Mouse (Mus musculus) mature B cell (primary cell): ENCODE data around the gene Grin1.
"Not testable (repeated sequence)": the region's sequence is repeated elsewhere in the genome, so short reads cannot be mapped to it uniquely, and the experiment has no call there.

Experiments
- in situ Hi-C: fragments of 300-500 bp; cut with MboI; formaldehyde crosslinking; loops from 2 replicates; pipeline ENCODE4 v1.14.3; 2019

Grin1 gene

DNA sequence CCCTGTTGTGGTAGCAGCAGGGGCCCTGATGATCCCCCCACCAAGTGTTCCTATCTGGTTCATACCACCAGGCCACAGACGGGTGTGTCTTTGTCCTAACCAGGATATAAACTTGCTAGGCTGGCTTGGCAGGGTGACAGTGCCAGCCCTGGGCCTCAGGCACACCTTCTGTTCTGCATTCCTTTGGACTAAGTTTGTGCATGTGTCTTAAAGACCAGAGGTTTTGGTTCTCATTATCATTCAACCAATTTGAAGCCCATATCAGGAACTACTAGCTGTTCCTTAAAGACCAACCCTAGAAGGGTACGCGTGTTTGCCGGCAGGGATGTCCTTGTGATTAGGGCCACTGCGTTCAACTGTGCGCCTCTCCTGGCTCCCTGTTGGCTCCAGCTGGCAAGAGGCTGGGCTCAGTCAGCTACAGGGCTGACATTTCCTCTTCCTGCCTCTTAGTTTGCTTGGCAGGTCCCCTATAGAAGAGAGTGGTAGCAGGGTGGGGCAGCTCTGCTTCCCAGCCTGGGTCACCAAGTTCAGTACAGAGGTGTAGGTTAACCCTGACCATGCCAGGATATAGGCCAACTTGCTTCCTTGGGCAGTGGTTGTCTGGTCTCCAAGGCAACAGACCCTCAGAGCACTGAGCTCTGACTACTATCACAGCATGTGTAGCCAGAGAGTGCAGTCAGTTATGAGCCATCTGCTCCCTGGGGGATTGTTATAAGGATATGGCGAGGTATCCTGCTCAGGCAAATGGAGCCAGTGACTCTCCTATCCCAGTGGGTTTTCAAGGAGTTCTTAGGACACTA, 31.9 kb downstream of the Grin1 start:
- in situ Hi-C loops = no loop called here

DNA sequence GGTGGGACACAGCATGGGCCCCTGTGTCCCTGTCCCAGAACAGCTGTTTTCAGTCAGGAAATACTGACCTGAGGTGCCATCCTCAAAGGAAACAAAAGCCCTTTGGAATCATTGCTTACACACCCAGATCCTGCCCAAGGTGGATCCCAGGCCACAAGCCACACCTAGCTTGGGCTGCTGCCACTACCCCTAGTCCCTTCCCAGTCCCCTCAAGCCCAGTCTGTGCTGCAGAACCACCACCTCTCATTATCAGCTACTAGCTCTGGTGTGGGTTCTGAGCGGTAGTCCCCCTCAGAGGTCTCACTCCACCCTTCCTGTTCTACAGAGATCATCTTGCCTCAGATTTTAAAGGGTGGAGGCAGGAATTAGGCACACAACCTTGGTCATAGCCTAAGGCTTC, 32.7 kb downstream of the Grin1 start:
- in situ Hi-C loops = no loop called here

DNA sequence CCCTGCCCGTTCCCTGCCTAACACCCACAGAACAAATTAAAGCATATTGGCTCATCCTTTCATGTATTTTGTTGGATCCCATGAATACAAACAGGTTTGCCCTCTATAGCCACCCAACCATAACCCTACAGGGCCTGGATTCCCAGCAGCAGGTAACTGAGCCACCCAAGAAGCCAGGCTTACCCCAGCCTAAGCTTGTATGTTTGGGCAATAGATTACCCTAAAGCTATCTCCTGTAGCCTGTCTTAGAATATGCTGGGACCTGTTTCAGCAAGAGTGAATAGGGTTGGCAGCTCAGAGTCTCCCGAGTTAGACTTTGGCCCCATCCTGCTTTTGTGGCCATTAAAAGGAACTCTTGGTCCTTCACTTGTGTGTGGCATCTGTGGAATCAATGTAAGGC, 33.4 kb downstream of the Grin1 start:
- in situ Hi-C loops = no loop called here

DNA sequence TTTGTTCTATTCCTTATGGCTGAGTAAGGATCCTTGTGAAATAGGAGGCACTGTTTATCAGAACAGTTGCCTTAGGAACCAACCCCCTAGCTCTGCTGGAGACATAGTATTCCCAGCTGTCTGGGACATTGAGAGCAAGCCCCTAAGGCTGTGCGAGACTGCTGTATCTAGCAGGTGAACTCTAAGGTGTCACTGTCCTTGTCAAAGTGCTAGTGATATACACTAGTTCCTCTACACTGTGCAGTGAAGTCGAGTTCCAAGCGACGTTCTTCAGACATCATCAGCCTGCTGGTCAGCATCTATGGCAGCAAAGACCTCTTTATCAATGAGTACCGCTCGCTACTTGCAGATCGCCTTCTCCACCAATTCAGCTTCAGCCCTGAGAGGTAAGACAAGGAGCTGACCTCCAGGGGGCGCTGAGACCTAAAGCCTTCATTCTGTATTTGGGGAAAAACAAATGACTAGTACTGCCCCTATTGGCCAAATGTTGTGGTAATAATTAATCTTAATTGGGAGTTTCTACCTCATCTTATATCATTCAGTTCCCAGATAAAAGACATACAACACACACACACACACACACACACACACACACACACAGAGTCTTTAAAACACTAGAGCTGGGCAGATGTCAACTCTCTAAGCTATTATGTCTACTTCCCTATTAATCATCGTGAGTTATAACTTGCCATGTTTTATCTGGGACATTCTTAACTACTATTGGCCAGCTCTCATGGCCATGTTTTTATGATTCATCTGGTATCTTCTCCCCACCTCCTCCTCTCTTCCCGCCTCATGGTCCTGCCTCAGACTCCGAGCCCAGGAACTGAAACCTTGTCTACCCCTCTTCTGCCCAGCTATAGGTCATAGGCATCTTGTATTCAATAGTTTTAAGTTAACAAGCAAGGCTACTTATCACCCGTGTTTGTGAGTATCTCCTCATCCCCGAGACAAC, 39.8 kb downstream of the Grin1 start:
- in situ Hi-C loops = no loop called here

DNA sequence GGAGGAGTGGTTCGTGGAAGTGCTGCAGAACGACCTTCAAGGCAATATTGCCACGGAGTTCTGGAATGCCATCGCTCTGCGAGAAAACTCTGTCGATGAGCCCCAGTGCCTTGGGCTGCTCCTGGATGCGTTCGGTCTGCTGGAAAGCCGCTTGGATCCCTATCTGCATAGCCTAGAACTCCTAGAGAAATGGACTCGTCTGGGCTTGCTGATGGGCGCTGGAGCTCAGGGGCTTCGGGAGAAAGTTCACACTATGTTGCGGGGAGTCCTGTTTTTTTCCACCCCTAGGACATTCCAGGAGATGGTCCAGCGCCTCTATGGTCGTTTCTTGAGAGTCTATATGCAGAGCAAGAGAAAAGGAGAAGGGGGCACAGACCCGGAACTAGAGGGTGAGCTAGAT, 46.0 kb downstream of the Grin1 start:
- in situ Hi-C loops = no loop called here

DNA sequence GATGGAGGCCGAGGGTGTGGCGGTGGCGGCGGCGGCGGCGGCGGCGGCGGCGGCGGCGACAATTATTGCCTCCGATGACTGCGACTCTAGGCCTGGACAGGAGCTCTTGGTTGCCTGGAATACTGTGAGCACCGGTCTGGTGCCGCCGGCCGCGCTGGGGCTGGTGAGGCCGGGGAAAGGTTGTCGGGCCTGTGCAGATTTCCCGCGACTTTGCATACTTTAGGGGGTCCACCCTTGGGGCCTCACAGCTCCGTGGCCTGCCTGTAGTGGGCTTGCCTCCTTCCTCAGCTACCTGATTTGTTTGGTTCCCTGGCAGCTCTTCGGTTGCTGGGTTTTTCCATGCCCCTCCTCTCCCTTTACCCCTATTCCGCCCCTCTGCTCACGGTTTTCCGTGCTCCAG, 46.5 kb downstream of the Grin1 start:
- in situ Hi-C loops = no loop called here

DNA sequence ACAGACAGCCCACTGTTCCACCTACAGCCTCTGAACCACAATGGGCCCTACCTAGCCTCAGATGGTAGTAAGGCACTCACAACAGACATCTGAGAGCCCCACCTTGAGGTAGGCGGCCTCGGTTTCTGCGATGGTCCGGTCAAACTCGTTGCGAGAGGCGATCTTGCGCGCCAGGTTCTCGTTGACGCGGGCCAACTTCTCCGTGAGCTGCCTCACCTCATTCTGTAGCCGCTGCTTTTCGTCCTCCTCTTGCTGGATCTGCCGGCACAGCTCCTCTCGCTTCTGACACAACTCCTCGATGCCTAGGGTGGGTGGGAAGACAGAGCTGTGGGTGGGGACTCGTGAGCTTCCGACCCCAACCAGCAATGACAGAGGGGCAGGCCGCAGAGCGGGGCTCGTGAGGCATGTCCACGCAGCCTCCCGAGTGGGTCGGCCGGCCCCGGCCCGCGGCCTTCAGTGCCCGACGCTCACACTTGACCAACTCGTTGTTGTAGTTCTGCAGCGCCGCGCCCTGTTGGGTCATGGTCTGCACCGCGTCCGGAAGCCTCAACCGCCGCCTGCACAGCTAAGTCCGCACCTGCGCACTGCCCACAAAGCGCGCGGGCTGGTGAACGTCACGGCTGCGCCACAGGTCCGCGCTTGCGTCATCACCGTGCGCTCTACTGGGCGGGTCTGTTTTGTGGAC, 47.0 kb downstream of the Grin1 start, which contains the start of the genes Ssna1 and Anapc2:
Gene Ssna1 (minus strand): TSS at position 612 of the 685 bp plus-strand sequence.
Gene Anapc2 (plus strand): TSS at position 652 of the 685 bp plus-strand sequence.
- in situ Hi-C loops = no loop called here

DNA sequence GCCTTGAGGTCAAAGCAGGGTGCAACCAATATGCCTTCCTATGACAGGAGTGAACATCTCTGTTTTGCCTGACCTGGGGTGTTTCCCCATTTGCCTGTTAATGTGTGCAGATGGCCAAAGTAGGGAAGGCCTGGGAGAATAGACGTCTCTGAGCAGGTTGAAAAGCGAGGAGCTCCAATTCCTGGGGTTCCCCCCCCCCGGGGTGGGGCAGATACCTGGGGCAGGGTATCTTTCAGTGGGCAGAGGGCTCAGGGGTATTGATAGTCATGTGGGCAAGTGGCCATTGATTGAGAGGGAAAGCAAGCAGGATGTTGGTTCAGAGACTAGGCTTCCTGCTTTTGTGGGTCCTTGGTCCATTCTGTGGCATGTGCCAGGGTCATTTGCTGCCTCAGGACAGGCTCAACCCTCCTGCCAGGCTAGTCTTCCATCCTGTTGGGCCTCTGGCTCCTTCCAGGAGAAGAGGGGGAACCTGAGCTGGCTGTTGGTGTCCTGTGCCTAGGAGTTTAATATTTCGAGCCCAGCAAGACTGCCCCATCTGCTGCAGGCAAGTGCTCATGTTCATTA, 51.2 kb downstream of the Grin1 start:
- in situ Hi-C loops = no loop called here

DNA sequence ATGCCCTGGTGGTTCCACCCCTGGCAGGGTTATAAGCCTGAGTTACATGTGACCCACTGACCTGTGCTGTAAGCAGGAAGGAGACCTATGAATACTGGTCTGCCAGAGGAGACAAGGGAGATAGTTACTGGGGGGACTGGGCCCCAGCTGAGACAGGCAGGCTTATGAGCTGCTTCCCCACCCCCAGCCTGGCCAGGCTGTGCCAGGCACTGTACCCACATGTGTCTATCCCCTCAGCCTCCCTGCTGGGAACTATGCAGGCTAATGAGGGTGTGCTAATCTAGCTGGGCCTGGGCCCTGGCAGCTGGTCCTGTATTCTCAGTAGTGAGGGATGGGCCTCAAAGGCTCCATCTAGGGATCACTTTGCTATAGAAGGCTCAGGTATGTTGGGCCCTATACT, 51.7 kb downstream of the Grin1 start:
- in situ Hi-C loops = no loop called here

DNA sequence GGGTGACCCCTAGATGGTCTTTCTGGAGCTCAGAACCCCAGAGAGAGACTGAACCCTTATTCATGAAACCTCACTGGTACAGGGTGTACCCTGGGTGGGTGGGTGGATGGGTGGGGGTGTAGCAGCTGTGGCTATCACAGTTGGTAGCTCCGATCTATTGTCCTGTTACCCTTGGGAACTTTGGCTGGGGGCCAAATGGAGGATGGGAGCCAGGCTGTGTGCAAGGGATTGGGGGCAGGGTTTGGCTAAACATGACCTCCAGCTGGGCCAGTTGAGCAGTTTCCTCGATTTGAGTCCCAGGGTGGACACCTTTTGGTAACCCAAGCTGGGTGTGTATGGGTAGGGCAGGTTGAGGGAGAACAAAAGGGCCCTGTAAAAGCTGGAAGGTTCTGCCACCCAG, 52.3 kb downstream of the Grin1 start:
- in situ Hi-C loops = no loop called here

DNA sequence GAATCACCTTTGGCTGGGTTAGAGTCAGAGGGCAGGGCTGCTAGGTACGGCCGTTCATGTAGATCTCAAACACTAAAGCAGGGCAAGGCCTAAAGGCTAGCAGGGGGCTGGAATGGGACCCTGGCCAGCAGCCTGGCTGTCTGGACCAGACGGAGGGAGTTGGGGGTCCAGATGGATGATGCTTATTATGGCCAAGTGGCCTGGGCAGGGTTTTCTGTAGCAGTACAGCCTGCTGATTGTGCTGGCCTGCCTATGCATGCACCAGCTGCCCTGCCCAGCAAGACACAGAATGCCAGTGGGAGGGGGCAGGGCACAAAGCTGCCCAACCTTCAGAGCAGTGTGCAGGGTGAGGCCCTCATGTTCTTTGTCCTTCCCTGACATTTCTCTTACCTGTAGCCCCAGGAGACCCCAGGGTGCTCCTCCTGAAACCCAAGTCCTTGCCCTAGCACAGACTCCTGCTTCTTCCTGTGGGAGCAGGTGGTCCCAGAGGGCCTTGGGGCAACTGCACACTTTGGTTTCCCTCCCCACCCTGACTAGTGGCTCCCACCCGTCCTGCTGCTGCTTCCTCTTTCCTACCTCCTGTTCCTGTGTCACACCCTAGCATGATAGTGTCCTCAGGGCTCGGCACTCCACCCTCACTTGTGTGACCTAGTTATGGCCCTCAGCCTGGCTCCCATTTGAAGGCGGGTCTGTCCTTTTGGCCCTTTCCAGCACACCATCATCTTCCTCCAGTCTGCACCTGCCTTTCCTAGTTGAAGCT, 52.9 kb downstream of the Grin1 start:
- in situ Hi-C loops = no loop called here

DNA sequence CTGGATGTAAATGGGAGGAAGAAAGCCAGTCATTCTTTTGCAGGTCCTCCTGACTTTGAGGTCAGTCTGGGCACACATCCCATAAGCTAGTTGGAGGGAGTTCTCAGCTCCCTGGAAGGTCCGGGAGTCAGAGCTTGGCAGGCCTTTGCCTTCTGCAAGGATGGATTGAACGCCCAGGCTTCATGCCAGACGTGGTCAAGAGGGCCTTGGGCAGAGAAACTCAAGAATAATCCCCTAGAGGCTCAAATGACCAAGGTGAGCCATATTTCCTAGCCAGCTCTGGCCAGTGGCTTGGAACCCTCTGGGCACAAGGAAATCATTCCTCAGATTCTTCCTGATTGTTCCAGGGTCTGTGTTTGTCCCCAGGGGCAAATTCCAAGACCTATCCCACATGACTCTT, 54.1 kb downstream of the Grin1 start:
- in situ Hi-C loops = no loop called here

DNA sequence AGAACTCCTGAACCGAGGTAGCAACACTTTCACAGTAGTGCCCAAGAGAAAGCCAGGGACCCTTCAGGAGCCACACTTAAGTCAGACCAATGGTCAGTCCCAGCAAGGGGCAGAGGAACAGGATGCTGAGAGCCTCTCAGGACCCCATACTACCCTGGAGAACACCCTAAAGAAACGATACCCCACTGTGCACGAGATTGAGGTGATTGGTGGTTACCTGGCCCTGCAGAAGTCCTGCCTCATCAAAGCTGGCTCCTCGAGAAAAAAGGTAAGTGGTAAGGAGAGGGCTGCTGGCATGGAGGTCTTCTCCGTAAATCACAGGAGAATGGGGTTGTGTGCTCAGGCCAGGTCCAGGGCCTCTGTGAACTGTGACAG, 54.7 kb downstream of the Grin1 start:
- in situ Hi-C loops = no loop called here

DNA sequence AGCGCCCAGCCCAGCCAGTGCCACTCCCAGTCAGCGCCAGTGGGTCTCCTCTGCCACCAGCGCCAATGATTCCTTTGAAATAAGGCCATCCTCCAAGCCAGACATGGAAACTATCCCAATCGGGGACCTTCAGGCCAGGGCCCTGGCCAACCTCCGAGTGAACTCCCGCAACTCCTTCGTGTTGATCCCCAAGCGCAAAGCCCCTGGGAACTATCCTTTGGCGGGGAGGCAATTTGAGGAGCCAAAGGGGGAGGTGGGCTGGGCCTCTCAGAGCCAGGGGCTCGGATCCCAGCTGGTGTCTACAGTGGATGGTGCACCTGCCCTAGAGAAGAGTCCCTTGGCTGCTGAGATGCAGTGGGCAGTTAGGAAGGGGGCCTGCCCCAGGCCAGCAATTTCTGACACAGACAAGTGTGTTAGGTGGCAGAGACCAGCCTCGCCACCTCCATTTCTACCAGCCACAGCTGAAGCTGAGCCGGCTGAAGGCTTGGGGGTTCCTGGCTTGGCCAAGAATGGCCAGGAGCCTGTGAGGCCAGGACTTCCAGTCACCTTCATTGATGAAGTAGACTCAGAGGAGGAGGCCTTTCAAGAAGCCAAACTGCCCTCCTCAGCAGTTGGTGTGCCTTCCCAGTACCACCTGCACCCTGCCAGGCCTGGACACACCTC, 55.2 kb downstream of the Grin1 start:
- in situ Hi-C loops = no loop called here

DNA sequence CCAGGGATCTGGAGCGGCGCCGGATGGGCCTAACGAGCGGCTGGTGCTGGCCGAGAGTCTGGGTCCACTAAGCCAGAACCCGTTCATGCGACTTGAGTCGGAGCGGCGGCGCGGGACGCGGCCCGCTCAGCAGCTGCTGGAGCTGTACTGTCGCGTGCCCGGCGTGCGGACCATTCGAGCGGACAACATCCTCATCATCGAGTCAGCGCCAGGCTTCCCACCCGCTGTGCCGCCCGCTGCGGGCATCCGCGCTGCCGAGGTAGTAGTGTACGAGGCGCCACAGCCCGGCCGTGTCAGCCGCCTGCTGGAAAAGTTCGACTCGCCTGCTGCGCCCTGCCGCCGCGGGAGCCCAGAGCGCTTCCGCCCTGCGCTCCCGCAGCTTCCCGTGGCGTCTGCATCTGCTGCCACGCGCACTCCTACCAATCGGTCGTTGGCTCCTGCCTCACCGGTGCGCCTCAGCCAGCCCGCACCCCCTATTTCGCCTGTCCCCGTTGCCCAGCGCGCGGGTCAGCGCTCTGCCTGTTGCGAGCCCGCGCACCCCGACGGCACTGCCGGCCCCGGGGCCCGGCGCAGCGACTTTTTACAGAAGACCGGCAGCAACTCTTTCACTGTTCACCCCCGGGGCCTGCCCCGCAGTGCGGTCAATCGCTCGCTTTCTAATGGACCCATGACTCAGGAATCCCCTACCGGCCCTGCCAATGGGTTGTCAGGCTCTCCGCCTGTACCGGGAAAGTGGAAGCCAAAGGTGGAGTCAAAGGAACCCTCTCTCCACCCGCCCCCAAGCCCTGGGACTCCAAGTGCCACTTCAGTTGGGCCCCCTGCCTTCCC, 56.0 kb downstream of the Grin1 start:
- in situ Hi-C loops = no loop called here

DNA sequence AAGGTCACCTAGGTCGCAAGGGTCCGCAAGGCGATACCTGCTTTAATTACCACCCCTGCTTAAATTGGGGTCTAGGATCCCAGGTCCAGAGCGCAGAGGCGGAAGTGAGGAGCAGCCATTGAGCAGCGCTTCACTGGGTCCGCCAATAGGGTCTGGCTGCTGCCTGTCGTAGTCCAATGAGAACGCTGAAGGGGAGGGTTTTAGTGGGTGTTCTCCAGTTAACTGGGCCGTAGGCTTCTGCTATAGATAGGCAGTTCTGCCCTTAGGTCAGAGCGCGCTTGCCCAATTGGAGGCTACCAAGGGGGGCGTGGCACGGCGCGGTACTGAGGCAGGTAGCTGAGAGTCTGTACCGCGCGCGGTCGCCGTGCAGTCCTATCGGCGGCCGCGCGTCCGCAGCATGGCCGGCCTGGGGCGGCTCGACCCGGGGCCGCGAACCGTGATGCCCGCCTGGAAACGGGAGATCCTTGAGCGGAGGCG, 56.7 kb downstream of the Grin1 start, which contains the start of gene Tprn:
Gene Tprn (plus strand): TSS at position 328 of the 477 bp plus-strand sequence.
- in situ Hi-C loops = no loop called here

DNA sequence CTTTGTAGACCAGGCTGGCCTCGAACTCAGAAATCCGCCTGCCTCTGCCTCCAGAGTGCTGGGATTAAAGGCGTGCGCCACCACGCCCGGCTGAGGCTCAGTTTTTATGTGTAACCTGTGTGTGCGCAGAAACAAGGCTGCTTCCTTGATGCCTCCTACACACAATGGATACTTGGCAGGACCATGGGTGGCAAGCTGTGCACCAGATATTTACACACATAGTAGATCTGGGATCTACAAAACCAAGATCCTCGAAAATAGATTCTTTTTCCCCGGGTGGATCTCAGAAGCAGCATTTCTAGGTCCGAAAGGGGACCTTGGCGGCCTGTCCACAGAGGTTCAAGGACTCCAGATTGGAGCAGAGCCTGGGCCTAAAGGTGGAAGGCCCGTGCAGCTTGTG, 57.1 kb downstream of the Grin1 start:
- in situ Hi-C loops = no loop called here

DNA sequence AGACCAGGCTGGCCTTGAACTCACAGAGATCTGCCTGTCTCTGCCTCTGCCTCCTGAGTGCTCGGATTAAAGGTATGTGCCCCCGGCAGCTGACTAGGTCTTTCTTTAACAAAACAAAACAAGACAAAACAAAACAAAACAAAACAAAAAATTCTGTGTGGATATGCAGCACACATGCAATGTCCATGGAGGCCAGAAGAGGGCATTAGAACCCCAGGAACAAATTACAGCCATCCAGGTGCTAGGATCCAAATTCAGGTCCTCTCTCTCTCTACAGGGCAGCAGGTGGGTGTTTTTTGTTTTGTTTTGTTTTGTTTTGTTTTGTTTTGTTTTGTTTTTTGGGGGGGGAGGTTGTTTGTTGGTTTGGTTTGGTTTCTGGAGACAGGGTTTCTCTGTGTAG, 60.1 kb downstream of the Grin1 start:
- in situ Hi-C loops = no loop called here

DNA sequence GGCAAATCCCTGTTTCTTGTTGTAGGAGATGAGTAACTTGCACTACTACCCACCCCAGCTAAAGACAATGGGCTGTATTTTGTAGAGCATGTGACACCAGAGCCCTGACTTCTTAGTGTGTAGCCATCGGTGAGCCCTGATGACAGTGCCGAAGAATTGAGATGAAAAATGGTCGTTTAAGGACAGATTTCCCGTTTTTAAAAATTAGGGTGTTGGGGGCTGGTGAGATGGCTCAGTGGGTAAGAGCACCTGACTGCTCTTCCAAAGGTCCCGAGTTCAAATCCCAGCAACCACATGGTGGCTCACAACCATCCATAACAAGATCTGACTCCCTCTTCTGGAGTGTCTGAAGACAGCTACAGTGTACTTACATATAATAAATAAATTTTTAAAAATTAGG, 61.7 kb downstream of the Grin1 start:
- in situ Hi-C loops = not testable (repeated sequence)
